Mouse (Mus musculus) thymus, postnatal 14 days (tissue): ENCODE measurements around the gene Ttll11.
A peak's percentile ranks its signal among the peaks of the same experiment; 100 is the strongest.

Experiments
- DNase-seq: peaks from one replicate; pipeline ENCODE4 v3.0.0; 2021

The Ttll11 gene

DNA sequence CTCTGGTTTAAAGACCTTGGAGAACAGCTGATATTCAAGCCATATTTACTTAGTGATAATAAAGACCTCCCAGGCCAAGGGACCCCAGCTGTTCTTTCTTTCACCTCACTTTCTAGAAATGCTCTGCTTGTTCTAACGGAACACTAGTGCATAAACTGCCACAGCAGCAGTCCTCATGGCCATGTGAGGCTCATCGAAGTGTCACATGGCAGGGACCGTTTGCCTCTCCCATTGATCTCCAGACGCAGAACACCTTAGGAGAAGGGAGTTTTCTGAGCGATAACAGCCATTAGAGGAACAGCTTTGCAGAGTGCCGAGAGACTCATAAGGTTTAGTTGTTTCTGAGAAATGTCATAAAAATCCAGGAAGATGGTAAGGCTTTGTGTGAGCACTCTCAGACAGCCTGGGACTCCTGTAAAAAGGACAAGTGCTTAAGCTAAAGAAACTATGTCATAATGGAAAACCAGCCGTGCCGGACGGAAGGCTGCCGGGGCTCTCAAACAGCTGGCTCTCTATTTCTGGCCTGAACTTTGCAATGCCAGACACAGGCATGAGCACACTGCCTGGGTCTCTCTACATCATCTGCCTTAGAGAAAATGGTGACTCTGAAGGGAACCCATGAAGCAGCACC, 13.7 kb downstream of the Ttll11 start:
- no peak for DNase-seq

DNA sequence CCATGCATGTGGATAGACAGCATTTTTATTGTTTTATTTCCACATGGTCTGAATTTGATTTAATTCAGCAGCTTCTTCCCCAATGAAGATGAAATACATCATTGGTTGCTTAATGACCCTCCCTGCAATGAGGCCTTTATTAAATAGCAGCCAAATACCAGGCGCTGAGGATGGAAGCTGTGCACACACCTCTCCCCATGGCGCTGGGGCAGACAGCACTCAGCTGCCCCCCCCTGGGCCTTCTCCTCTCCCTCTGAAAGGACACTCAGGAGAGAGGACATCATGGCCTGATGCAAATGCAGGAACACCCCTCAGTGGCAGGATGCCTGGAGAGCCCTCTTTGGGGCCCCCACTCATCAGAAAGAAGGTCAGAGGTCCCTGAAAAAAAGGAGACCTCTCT, 16.4 kb downstream of the Ttll11 start:
- no peak for DNase-seq

DNA sequence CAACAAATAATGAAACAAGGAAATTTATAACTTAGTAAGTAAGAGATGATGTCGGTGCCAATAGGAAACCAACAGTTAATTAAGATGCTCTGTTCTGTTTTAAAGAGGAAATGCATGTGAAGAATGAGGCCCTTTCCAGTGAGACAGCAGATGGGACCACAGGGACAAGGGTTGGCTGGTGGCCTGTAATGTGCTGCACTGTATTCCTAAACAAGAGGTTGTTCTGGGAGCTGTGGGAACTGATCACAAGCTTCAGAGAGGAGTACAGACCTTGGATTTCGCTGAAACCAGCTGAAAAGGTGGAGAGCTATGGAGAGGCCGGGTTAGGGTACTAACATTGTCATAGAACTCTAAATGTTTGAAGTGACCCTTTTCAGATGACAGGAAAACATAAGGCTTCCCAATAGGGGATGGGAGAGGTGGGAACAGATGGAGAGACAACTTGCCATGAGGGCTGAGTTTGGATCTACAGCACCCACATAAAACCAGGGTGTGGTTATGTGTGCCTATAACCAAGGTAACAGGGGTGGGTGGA, 18.1 kb downstream of the Ttll11 start:
- DNase-seq, result no peak

GRCm38 (mm10) chr2:35957471-35958140, 22.1 kb downstream of the Ttll11 start:
- DNase-seq, result no peak

- DNase-seq, result no peak
Measured at GRCm38 (mm10) chr2:35955211-35955610, 24.5 kb downstream of the Ttll11 start.

DNA sequence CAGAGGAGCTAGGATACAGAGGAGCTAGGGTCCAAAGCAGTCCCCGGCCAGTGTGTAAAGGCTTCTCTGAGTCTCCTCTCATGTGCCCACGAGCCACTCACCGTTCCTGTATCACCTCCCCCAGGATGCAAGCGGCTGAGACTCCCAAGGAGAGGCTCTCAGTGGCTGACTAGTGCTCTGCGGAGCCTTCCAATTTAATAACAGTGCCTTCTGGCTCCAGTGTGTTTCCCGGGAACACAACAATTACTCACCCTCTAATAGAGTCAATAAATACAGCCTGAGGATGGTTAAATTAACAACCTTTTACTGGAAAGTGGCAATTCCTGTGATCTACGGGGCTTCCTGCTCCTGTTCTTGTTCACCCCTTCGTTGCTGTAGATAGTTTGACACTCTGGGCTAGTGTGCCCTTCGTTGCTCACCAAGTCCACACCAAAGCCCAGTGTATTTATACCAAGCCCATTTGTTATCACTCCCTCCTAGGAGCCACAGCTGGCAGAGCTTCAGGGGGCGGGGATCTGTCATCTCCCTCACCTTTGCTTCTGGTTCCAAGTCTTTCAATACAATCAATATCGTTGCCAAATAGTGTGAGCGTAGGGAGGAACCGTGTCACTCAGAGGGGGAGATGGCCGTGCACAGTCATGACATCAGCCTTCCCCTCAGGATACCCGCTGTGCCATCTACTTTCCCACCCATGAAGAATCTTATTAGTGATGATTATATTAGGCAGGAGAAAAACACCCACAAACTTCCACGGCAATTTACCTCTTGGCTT, 27.3 kb downstream of the Ttll11 start:
- no peak for DNase-seq

- DNase-seq, result no peak
Measured at GRCm38 (mm10) chr2:35944896-35945295, 34.8 kb downstream of the Ttll11 start.

DNA sequence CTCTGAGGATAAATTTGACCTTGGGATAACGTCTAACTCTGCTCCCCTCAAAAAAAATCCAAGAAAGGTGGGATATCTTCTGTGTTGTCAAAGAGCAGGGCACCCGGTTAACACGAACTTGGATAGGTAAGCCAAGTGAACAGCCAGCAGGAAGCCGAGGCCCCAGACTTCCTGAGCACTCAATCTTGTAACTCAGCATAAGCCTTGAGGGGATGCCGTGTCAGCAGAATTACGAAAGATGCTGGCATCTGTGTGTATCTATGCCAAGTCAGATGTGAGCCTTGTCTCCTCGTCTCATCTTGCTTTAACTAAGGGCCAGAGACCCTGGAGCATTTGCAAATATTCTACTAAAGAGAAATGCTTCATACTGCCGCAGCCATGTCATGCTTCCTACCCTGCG, 36.8 kb downstream of the Ttll11 start:
- DNase-seq, result no peak

GRCm38 (mm10) chr2:35935045-35935444, 44.7 kb downstream of the Ttll11 start:
- no peak for DNase-seq

GRCm38 (mm10) chr2:35933116-35933515, 46.6 kb downstream of the Ttll11 start:
- DNase-seq, result no peak

DNA sequence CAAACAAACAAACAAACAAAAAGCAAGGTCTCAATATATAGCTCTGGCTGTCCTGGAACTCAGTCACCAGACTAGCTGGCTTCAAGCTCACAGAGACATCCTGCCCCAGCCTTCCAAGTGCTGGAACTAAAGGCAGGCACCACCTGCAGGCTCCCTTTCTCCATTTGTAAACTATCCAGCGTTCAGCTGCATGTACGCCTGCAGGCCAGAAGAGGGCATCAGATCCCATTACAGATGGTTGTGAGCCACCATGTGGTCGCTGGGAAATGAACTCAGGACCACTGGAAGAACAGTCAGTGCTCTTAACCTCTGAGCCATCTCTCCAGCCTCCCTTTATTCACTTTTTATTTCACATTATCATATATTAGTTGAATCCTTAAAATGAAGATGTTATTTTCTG, 48.1 kb downstream of the Ttll11 start:
- peak; percentile 27 for DNase-seq

- DNase-seq, result peak; percentile 78
Measured at GRCm38 (mm10) chr2:35930498-35931149, 49.1 kb downstream of the Ttll11 start.

- no peak for DNase-seq
Measured at GRCm38 (mm10) chr2:35928133-35928532, 51.6 kb downstream of the Ttll11 start.

GRCm38 (mm10) chr2:35924947-35925346, 54.8 kb downstream of the Ttll11 start:
- DNase-seq, result no peak

GRCm38 (mm10) chr2:35922956-35923355, 56.8 kb downstream of the Ttll11 start:
- DNase-seq, result no peak

- no peak for DNase-seq
Measured at GRCm38 (mm10) chr2:35912090-35912489, 67.6 kb downstream of the Ttll11 start.

DNA sequence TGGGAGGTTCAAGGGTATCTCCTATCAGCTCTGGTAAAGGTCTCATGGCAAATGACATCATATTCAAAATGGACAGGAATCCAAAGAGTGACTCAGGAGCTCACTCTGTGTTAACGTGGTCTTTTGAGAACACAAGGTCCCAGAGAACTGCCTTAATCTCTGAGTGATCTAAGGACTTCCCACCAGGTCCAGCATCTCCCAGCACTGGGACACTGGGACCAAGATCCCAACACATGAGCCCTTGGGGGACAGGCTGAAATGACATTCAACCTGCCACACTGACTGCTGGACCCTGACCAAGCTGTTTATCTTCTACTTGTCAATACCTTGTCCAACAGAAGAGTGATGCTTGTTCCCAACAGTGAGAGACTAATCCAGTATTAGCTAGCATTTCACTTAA, 68.0 kb downstream of the Ttll11 start:
- DNase-seq, result no peak

DNA sequence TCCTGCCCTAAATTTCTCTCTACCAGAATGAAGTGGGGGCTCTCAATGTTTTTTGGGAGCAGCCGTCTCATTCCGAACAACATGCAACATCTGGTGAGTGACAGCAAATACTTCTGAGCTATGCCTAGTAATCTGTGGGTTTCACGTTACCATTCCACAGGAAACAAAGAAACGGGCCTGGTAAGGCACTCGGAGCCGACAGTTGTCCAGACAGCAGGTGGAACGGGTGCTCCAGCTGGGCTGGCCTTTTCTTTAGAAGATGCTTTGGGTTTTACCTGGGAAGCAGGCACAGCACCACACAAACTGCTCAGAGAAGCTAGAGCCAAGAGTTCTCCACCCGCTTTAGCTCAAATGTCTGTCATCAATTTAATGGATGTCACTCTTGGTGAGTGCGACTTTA, 69.0 kb downstream of the Ttll11 start:
- no peak for DNase-seq

GRCm38 (mm10) chr2:35909353-35909752, 70.4 kb downstream of the Ttll11 start:
- no peak for DNase-seq

GRCm38 (mm10) chr2:35907578-35907977, 72.1 kb downstream of the Ttll11 start:
- no peak for DNase-seq

DNA sequence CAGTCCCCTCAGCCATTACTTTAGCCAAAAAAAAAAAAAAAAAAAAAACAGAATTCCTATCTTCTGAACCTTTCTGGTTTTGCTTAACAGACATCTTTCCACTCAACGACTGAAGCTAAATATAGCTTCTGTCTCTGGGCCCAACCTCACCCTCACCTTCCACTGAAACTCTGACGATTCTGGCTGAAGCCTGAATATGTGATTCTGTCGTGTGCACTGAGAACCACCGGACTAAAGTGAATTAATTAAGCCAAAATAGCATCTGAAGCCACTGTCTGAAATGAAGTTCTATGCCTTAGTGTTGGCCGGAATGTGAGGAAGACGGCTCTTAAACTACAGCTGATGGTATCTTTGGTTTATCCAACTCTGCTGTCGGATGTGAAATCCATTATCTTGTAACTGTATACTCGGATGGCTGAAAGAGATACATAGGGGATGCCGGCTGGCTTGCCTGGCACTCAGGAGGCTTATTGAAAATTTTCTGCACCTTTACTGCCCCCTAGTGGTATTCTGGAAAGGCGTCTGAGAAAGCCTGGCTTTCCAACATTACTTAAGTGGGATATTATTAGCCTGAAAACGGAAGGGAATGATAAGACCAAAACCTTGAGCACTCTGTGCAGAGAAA, 73.4 kb downstream of the Ttll11 start:
- peak; percentile 61 for DNase-seq

GRCm38 (mm10) chr2:35900845-35901244, 78.9 kb downstream of the Ttll11 start:
- DNase-seq, result no peak

DNA sequence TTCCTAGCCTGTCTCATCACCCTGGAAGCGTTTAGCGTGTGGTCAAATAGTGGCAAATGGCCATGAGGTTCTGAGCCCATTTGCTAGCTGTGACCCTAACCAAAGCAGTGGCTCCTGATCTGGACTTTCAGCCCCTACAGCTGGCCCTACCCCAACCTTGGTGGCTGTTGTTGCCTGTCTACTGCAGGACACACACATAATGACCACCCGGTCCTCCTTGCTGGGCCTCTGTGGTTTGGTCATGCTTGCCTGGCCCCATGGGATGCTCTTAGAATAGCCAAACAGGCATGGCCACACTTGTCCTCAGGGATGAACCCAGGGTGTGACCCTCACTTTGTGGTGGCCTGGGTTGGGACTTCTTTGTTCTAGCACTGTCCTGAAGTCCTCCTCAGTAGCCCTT, 80.0 kb downstream of the Ttll11 start:
- DNase-seq, result no peak
